15 mouse cellular contexts compared by ENCODE assay signal in genomic region chr3:148136791-148137251, GRCm38 (mm10).
DNase-seq lines count a peak whose midpoint lies in the region; ATAC-seq and TF ChIP-seq lines count a peak whose summit lies in the region.
"Had no signal": no experiment of that assay in that cellular context is flagged by ENCODE, and none has a peak within 500 bp of the region (broad histone marks: within the 10 kb centered on the region; RNA-seq: fewer than 3 reads in every experiment).

No protein-coding gene starts in this region.

- H3K36me3 ChIP-seq in midbrain, postnatal 0 days (ENCODE audit: insufficient read depth, low read length): no peaks in the 10 kb centered on the region
- H3K36me3 ChIP-seq in midbrain, embryonic 13.5 days: no peaks in the 10 kb centered on the region
- H3K36me3 ChIP-seq: G1E; hindbrain, embryonic 13.5 days; liver, embryonic 15.5 days had no signal

- no peak overlapping the region for H3K4me3 ChIP-seq in midbrain, postnatal 0 days (ENCODE audit: low read depth, low read length)
- no peak overlapping the region for H3K4me3 ChIP-seq in midbrain, embryonic 13.5 days (replicated peaks)
- H3K4me3 ChIP-seq: erythroblast, embryonic 14.5 days; hindbrain, embryonic 13.5 days; liver, embryonic 15.5 days had no signal

- no peak for DNase-seq in cerebellum, adult 8-10 months
- DNase-seq in midbrain, postnatal 0 days (ENCODE audit: low spot score): peak; percentile 43
- peak; percentile 59 to 68 for DNase-seq in cerebellum, postnatal 36 days
- DNase-seq in layer of hippocampus, postnatal 25 days (ENCODE audit: extremely low spot score in 1 of 2, low spot score in 1 of 2): no peak
- no peak for DNase-seq in layer of hippocampus, postnatal 36 days
- no peak for DNase-seq in gastrocnemius, postnatal 36 days
- DNase-seq: B cell, adult 2 months; right cerebral cortex, postnatal 14 days had no signal

- no peak overlapping the region for H3K27ac ChIP-seq in midbrain, postnatal 0 days (ENCODE audit: low read depth, low read length)
- H3K27ac ChIP-seq in midbrain, embryonic 13.5 days: no peak overlapping the region
- H3K27ac ChIP-seq: hindbrain, embryonic 13.5 days; liver, embryonic 15.5 days had no signal

- H3K4me2 ChIP-seq in midbrain, postnatal 0 days (ENCODE audit: low read depth, low read length, poor library complexity, severe bottlenecking): no peak overlapping the region
- H3K4me2 ChIP-seq in midbrain, embryonic 13.5 days (replicated peaks): no peak overlapping the region
- H3K4me2 ChIP-seq: hindbrain, embryonic 13.5 days; liver, embryonic 15.5 days had no signal

- H3K4me1 ChIP-seq in midbrain, postnatal 0 days (ENCODE audit: insufficient read depth, low read length): no peaks in the 10 kb centered on the region
- no peaks in the 10 kb centered on the region for H3K4me1 ChIP-seq in midbrain, embryonic 13.5 days (replicated peaks)
- H3K4me1 ChIP-seq: hindbrain, embryonic 13.5 days; liver, embryonic 15.5 days had no signal

- no peaks in the 10 kb centered on the region for H3K27me3 ChIP-seq in midbrain, postnatal 0 days (ENCODE audit: insufficient read depth, low read length)
- no peaks in the 10 kb centered on the region for H3K27me3 ChIP-seq in midbrain, embryonic 13.5 days
- H3K27me3 ChIP-seq: hindbrain, embryonic 13.5 days; liver, embryonic 15.5 days had no signal

- WGBS in midbrain, postnatal 0 days: 78% methylated on average over 3 of the region's 3 CpGs
- 80% methylated on average over 3 of the region's 3 CpGs for WGBS in midbrain, embryonic 13.5 days

- H3K9me3 ChIP-seq in midbrain, postnatal 0 days (ENCODE audit: low read length): no peaks in the 10 kb centered on the region
- no peaks in the 10 kb centered on the region for H3K9me3 ChIP-seq in midbrain, embryonic 13.5 days
- H3K9me3 ChIP-seq: hindbrain, embryonic 13.5 days; liver, embryonic 15.5 days had no signal

- ATAC-seq in cerebellum, adult (ENCODE audit: insufficient number of reproducible peaks, low FRiP score, low TSS enrichment): 0 out of 2 replicates have a peak, but pooled peaks have one; percentile 26
- ATAC-seq in midbrain, postnatal 0 days (ENCODE audit: low FRiP score): no peak
- ATAC-seq in midbrain, embryonic 13.5 days: no peak
- ATAC-seq: midbrain, embryonic 16.5 days had no signal

- intact Hi-C loops in gastrocnemius, postnatal 36 days (cut with DNase I): no loop called here

- TF ChIP-seq CTCF in midbrain, postnatal 0 days (IDR thresholded peaks at IDR 0.05): no peak

- H3K9ac ChIP-seq in midbrain, postnatal 0 days (replicated peaks; ENCODE audit: low read length, poor library complexity, severe bottlenecking): no peak overlapping the region
- H3K9ac ChIP-seq in midbrain, embryonic 13.5 days (replicated peaks): no peak overlapping the region
- H3K9ac ChIP-seq: hindbrain, embryonic 13.5 days; liver, embryonic 15.5 days had no signal

Comparison
In these comparisons a context has a peak if more than half of its experiments do, and no peak if none do; other contexts are left out.
1. DNase-seq: peak in midbrain, postnatal 0 days (single experiment) and cerebellum, postnatal 36 days (2 of 2); none in cerebellum, adult 8-10 months (single experiment), layer of hippocampus, postnatal 25 days (0 of 2), layer of hippocampus, postnatal 36 days (0 of 2) and gastrocnemius, postnatal 36 days (0 of 2).